Mouse (Mus musculus) cerebellum, adult 2 months (tissue): ENCODE results near the gene Sqstm1.

Experiments used
- CTCF ChIP-seq: fragments of 200-500 bp; IDR thresholded peaks from 2 replicates; pipeline ENCODE4 v1.5.1; 2011; ENCODE audit warnings: low read depth, mild to moderate bottlenecking, control low read depth, low read length, moderate library complexity, borderline replicate concordance; ENCODE audit not compliant: insufficient read depth
- POLR2A ChIP-seq: fragments of 200-500 bp; IDR thresholded peaks from 2 replicates; pipeline ENCODE4 v1.6.1; 2011; ENCODE audit warnings: low read length, control low read depth, borderline replicate concordance; ENCODE audit not compliant: insufficient read depth

- TF ChIP-seq CTCF (no peak), POLR2A (no peak)
These were observed 48.1 kb downstream of the Sqstm1 start for GRCm38 (mm10) chr11:50162338-50163050.
